Mouse (Mus musculus) spleen, adult 2 months (tissue): ENCODE results near the gene Sft2d2. TPM values are rescaled to one million over a fixed set of nuclear protein-coding genes. Genes with fewer than 3 reads are reported as not detected.

Experiments used
- DNase-seq, 2 experiments: peaks; one replicate each; pipeline versions ENCODE4 v3.0.0 to v3.0.0-alpha.2; 2012 to 2021; ENCODE audit warnings: low spot score in 2 of 2, low read depth in 1 of 2
- H3K27ac ChIP-seq: fragments of 200-500 bp; 2 replicates; pipeline ENCODE4 v1.5.1; 2012; ENCODE audit warnings: low read length, inconsistent platforms; ENCODE audit not compliant: insufficient read depth
- H3K27me3 ChIP-seq: fragments of 200-500 bp; 2 replicates; pipeline ENCODE4 v1.6.1; 2012; ENCODE audit warnings: mild to moderate bottlenecking, moderate library complexity, low read length, inconsistent platforms; ENCODE audit not compliant: control insufficient read depth, insufficient read depth
- H3K36me3 ChIP-seq: fragments of 200-500 bp; 2 replicates; pipeline ENCODE4 v1.6.1; 2012; ENCODE audit warnings: mild to moderate bottlenecking, low read length, inconsistent platforms; ENCODE audit not compliant: control insufficient read depth, insufficient read depth
- H3K4me1 ChIP-seq: fragments of 200-500 bp; 2 replicates; pipeline ENCODE4 v1.6.1; 2011; ENCODE audit warnings: inconsistent platforms; ENCODE audit not compliant: control insufficient read depth, insufficient read depth, insufficient read length
- H3K4me3 ChIP-seq: fragments of 200-500 bp; 2 replicates; pipeline ENCODE4 v1.5.1; 2011; ENCODE audit warnings: mild to moderate bottlenecking, inconsistent platforms; ENCODE audit not compliant: insufficient read depth, insufficient read length; ENCODE audit errors: extremely low read depth
- CTCF ChIP-seq: fragments of 200-500 bp; IDR thresholded peaks from 2 replicates; pipeline ENCODE4 v1.5.1; 2011; ENCODE audit warnings: mild to moderate bottlenecking, inconsistent platforms; ENCODE audit not compliant: insufficient read depth, insufficient read length, insufficient replicate concordance; ENCODE audit errors: extremely low read depth
- POLR2A ChIP-seq: fragments of 200-500 bp; IDR thresholded peaks from 2 replicates; pipeline ENCODE4 v1.6.1; 2011; ENCODE audit warnings: low read depth, low read length, inconsistent platforms
- WGBS: fragments of 180-500 bp; shearing (Covaris S2); methylation state at CpG from one replicate; pipeline ENCODE4 v1.1.7; 2018; 5-methylcytosine and 5-hydroxymethylcytosine counted together
- polyA plus RNA-seq: library from polyadenylated mRNA; depleted of rRNA; stranded (reverse); fragments of >200 nt; gene quantifications from 2 replicates; pipeline ENCODE4 v1.2.3, GENCODE M21; 2012

Gene Sft2d2
- polyA plus RNA-seq, 1 experiment: 34.5 TPM

GRCm38 (mm10) chr1:165217023-165217589 lies 22.9 kb upstream of the Sft2d2 start:
- Histone ChIP-seq H3K4me1 (no peaks in the 10 kb centered on the region), H3K4me3 (no peak overlapping the region), H3K27me3 (no peaks in the 10 kb centered on the region), H3K36me3 (peaks cover 28% of the 10 kb centered on the region), H3K27ac (no peak overlapping the region)
- 93% methylated on average over 2 of the region's 2 CpGs for WGBS
- DNase-seq: no peak
- TF ChIP-seq POLR2A (no peak), CTCF (no peak)

- Histone ChIP-seq H3K4me1 (no peaks in the 10 kb centered on the region), H3K27me3 (no peaks in the 10 kb centered on the region), H3K27ac (no peak overlapping the region), H3K36me3 (peaks cover 23% of the 10 kb centered on the region), H3K4me3 (no peak overlapping the region)
- 44% methylated on average over 7 of the region's 7 CpGs for WGBS
- no peak for DNase-seq
- no peak for TF ChIP-seq POLR2A
- TF ChIP-seq CTCF: no peak
These were observed 21.6 kb upstream of the Sft2d2 start for GRCm38 (mm10) chr1:165215831-165216230.

GRCm38 (mm10) chr1:165205591-165205990 lies 11.4 kb upstream of the Sft2d2 start:
- no peaks in the 10 kb centered on the region for H3K36me3 ChIP-seq
- 54% methylated on average over 2 of the region's 2 CpGs for WGBS
- H3K27me3 ChIP-seq: no peaks in the 10 kb centered on the region
- H3K4me3 ChIP-seq: no peak overlapping the region
- no peak for TF ChIP-seq CTCF
- TF ChIP-seq POLR2A: no peak
- no peak for DNase-seq
- no peaks in the 10 kb centered on the region for H3K4me1 ChIP-seq
- no peak overlapping the region for H3K27ac ChIP-seq

GRCm38 (mm10) chr1:165203488-165204035 lies 9.3 kb upstream of the Sft2d2 start:
- Histone ChIP-seq H3K4me3 (no peak overlapping the region), H3K27ac (no peak overlapping the region), H3K27me3 (no peaks in the 10 kb centered on the region), H3K36me3 (no peaks in the 10 kb centered on the region), H3K4me1 (no peaks in the 10 kb centered on the region)
- no peak for TF ChIP-seq CTCF
- no peak for TF ChIP-seq POLR2A
- WGBS: 42% methylated on average over 2 of the region's 2 CpGs
- DNase-seq: no peak

- WGBS: 91% methylated on average over 4 of the region's 4 CpGs
- Histone ChIP-seq H3K27me3 (no peaks in the 10 kb centered on the region), H3K36me3 (no peaks in the 10 kb centered on the region), H3K27ac (no peak overlapping the region), H3K4me3 (no peak overlapping the region), H3K4me1 (no peaks in the 10 kb centered on the region)
- no peak for DNase-seq
- no peak for TF ChIP-seq CTCF
These were observed 7.3 kb upstream of the Sft2d2 start for GRCm38 (mm10) chr1:165201445-165202012.

- no peaks in the 10 kb centered on the region for H3K4me1 ChIP-seq
- 88% methylated on average over 8 of the region's 8 CpGs for WGBS
These were observed 6.5 kb upstream of the Sft2d2 start for GRCm38 (mm10) chr1:165200748-165201147.

GRCm38 (mm10) chr1:165199639-165200038 lies 5.4 kb upstream of the Sft2d2 start:
- H3K4me3 ChIP-seq: no peak overlapping the region
- no peaks in the 10 kb centered on the region for H3K36me3 ChIP-seq
- H3K27me3 ChIP-seq: no peaks in the 10 kb centered on the region
- WGBS: 90% methylated on average over 3 of the region's 3 CpGs
- H3K4me1 ChIP-seq: no peaks in the 10 kb centered on the region; the same call in 1 of the 2 replicates
- no peak overlapping the region for H3K27ac ChIP-seq
- no peak for DNase-seq
- no peak for TF ChIP-seq POLR2A
- TF ChIP-seq CTCF: no peak

More at GRCm38 (mm10) chr1:165200748-165201147, 6.5 kb upstream of the Sft2d2 start:
- DNase-seq: no peak
- H3K27me3 ChIP-seq: no peaks in the 10 kb centered on the region
- H3K27ac ChIP-seq: no peak overlapping the region
- H3K36me3 ChIP-seq: no peaks in the 10 kb centered on the region
- no peak for TF ChIP-seq POLR2A
- TF ChIP-seq CTCF: no peak
- no peak overlapping the region for H3K4me3 ChIP-seq
